Mouse (Mus musculus) midbrain, embryonic 13.5 days (tissue): ENCODE results near the gene Sertad3. TPM values are rescaled to one million over a fixed set of nuclear protein-coding genes. Genes with fewer than 3 reads are reported as not detected.
A peak's percentile ranks its signal among the peaks of the same experiment; 100 is the strongest.

ENCODE experiments used
- ATAC-seq: fragments of 200-750 bp; cut with Nextera tagmentation; 2 replicates; pipeline ENCODE4 v1.8.0; 2017; ENCODE audit warnings: mild to moderate bottlenecking, moderate TSS enrichment, moderate library complexity
- H3K27ac ChIP-seq: fragments of 300-500 bp; sonication (generic); 2 replicates; pipeline ENCODE4 v1.5.1; 2015; ENCODE audit warnings: inconsistent platforms, mild to moderate bottlenecking, moderate library complexity
- H3K27me3 ChIP-seq: fragments of 300-500 bp; sonication (generic); 2 replicates; pipeline ENCODE4 v1.6.1; 2015; ENCODE audit warnings: mild to moderate bottlenecking, inconsistent platforms
- H3K36me3 ChIP-seq: fragments of 300-500 bp; sonication (generic); 2 replicates; pipeline ENCODE4 v1.6.1; 2015; ENCODE audit warnings: mild to moderate bottlenecking, inconsistent platforms
- H3K4me1 ChIP-seq: fragments of 300-500 bp; sonication (generic); replicated peaks from 2 replicates; pipeline ENCODE4 v1.6.1; 2015; ENCODE audit warnings: inconsistent platforms
- H3K4me2 ChIP-seq: fragments of 300-500 bp; sonication (generic); replicated peaks from 2 replicates; pipeline ENCODE4 v1.6.1; 2015; ENCODE audit warnings: moderate library complexity, mild to moderate bottlenecking, inconsistent platforms
- H3K4me3 ChIP-seq: fragments of 300-500 bp; sonication (generic); replicated peaks from 2 replicates; pipeline ENCODE4 v1.5.1; 2015; ENCODE audit warnings: mild to moderate bottlenecking, inconsistent platforms
- H3K9ac ChIP-seq: fragments of 300-500 bp; sonication (generic); replicated peaks from 2 replicates; pipeline ENCODE4 v1.6.1; 2015; ENCODE audit warnings: mild to moderate bottlenecking, inconsistent platforms
- H3K9me3 ChIP-seq: fragments of 300-500 bp; sonication (generic); 2 replicates; pipeline ENCODE4 v1.6.1; 2016; ENCODE audit warnings: mild to moderate bottlenecking, inconsistent platforms
- WGBS: fragments of 180-500 bp; shearing (Covaris S2); methylation state at CpG from one replicate; pipeline ENCODE4 v1.1.7; 2015; 5-methylcytosine and 5-hydroxymethylcytosine counted together
- polyA plus RNA-seq: library from polyadenylated mRNA; unstranded; fragments of >200 nt; fragmentation: Nextera tagmentation; extraction: Ambion mirVana; gene quantifications from 2 replicates; pipeline ENCODE4 v1.2.1, GENCODE M21; 2015

Gene Sertad3
- polyA plus RNA-seq, 1 experiment from 2014 or later, result 12.4 TPM

DNA sequence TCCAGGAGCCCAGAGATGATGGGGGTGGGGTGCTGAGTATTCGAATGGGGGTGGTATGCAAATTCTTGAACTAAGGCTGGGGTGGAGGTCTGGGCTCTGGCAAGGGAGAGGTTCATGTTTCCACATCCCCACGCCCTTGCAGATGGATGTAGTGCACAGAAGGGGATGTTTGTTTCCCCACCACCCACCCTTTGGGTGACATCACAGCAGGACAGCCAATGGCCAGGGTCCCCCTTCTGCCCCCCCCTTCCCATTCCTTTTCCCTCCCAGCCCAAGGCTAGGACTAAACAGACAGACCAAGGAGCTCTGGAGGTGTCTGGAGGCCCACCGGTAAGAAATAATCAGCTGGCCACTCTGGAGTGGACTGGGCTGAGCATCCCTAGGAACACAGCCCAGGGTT lies 25.5 kb downstream of the Sertad3 start, which contains the start of gene Prx:
Prx (plus strand) TSS at position 289 of the 400 bp plus-strand sequence.
- H3K36me3 ChIP-seq, result no peaks in the 10 kb centered on the region
- H3K4me3 ChIP-seq, result no peak within 1 kb of the TSS
- no peaks in the 10 kb centered on the region for H3K9me3 ChIP-seq
- 65% methylated on average over 3 of the region's 3 CpGs for WGBS
- H3K27ac ChIP-seq, result no peak within 1 kb of the TSS
- H3K27me3 ChIP-seq, result no peaks in the 10 kb centered on the region
- no peak within 1 kb of the TSS for H3K9ac ChIP-seq
- no peaks in the 10 kb centered on the region for H3K4me1 ChIP-seq
- no peak for ATAC-seq
- no peak within 1 kb of the TSS for H3K4me2 ChIP-seq

DNA sequence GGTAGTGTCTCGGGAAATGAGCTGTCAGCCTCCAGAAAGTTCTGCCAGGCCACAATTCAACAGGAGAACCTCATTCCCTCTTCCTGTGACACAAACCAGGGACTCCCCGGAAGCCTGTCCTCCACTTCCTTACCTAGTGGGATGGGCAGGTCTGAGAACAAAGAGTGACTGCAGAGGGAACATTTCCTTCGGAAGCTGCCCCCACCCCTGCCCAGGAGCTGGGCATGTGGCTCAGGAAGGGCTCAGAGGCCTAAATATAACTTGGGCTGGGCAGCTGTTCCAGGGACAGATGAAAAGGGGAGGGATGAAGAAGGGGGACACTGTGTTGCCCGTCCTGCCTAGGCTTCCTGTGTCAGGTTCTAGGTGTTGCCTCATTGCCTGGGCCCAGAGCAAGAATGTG lies 28.1 kb downstream of the Sertad3 start:
- H3K4me3 ChIP-seq, result no peak overlapping the region
- no peaks in the 10 kb centered on the region for H3K36me3 ChIP-seq
- 70% methylated on average over 4 of the region's 4 CpGs for WGBS
- H3K9ac ChIP-seq, result no peak overlapping the region
- ATAC-seq, result no peak
- H3K9me3 ChIP-seq, result no peaks in the 10 kb centered on the region
- no peak overlapping the region for H3K4me2 ChIP-seq
- no peak overlapping the region for H3K27ac ChIP-seq
- H3K27me3 ChIP-seq, result no peaks in the 10 kb centered on the region
- H3K4me1 ChIP-seq, result no peaks in the 10 kb centered on the region

DNA sequence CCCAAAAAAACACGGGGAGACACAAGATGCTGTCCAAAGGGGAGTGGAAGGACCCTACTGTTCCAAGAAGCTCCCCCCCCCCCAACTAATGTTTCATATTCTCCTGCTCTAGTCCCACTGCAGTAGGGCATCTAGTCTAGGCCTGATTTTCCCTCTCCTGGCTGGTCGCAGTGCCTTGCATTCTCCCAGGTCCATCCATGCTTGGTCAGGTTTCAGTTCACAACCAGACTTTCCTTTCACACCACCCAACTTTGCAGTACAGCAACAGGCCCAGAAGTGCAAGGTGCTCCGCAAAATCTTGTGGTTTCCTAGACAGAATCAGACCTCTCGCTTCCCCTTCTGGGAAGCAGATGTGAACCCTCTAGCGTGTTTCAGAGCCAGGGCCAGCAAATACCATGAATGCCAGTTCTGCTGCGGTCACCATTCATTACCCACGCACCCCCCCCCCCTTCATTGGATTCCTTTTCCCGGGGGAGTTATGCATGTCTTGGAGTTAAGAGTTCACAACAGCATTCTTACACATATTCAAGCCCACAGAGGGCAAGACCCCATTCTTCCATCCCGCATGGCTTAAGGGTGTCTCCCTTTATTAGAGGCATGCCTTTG lies 33.3 kb downstream of the Sertad3 start:
- H3K4me1 ChIP-seq, result peaks cover 10% of the 10 kb centered on the region; the same call in 1 of the 2 replicates
- no peaks in the 10 kb centered on the region for H3K27me3 ChIP-seq
- no peak for ATAC-seq
- H3K4me3 ChIP-seq, result peak overlapping the region; percentile 55
- no peak overlapping the region for H3K9ac ChIP-seq
- H3K9me3 ChIP-seq, result no peaks in the 10 kb centered on the region
- H3K27ac ChIP-seq, result no peak overlapping the region
- no peaks in the 10 kb centered on the region for H3K36me3 ChIP-seq
- peak overlapping the region; percentile 61 for H3K4me2 ChIP-seq
- WGBS, result 51% methylated on average over 9 of the region's 9 CpGs

DNA sequence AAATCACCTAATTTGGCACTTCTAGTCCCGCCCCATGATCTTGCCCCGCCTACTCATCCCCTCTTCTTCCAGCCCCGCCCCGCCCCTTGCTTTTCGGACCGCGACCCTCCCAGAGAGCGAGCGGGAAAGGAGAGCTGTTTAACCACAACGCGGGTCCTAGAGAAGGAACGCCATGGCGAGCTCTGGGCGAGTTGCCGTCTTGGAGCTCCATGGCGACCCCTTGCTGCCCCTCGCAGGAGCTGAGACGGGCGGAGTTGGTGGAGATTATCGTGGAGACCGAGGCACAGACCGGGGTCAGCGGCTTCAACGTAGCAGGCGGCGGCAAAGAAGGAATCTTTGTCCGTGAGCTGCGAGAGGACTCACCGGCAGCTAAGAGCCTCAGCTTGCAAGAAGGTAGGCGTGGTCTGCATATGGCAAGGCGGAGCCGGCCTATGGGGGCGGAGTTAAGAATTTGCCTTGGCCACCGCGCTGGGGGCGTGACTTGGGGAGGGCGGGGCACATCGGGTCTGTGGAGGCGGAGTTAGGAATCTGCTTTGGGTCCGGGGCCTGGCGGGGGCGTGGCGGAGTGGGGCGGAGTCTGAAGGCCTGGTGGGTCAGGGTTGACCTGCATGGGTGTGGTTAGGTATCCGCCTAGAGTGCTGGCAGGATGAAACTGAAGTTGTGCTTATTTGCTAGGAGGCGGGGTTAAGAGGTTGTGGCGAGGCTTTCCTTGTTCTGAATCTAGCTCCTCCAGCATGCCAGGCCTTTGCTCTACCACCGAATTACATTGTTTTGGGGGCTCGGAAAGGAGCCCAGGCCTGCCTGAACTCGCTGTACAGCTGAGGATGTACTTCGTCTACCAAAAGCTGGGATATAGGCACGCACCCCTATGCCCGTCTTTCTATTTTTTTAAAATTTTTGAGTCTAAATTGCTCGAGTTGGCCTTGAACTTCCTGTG lies 34.4 kb downstream of the Sertad3 start:
- Histone ChIP-seq H3K9me3 (no peaks in the 10 kb centered on the region), H3K9ac (peak overlapping the region; percentile 66), H3K36me3 (no peaks in the 10 kb centered on the region), H3K27me3 (no peaks in the 10 kb centered on the region), H3K4me1 (peaks cover 10% of the 10 kb centered on the region; the same call in 1 of the 2 replicates), H3K4me2 (peak overlapping the region; percentile 61), H3K4me3 (peak overlapping the region; percentile 55), H3K27ac (peak overlapping the region; percentile 94)
- WGBS, result under 1% methylated on average over 54 of the region's 54 CpGs
- ATAC-seq, result peak; percentile 86

DNA sequence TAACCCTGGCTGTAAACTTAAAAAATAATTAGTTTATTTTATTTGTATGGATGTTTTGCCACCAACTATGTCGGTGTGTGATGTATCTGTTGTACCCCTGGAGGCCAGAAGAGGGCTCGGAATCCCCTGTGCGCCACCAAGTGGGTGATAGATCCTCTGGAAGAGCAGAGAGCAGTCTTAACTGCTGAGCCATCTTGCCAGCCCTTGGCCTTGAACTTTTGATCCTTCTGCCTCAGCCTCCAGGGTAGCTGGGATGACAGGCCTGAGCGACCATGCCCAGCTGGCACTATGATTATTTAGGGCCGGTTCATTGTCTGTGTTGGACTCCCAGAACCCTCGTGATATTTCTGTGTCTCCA lies 35.1 kb downstream of the Sertad3 start:
- Histone ChIP-seq H3K4me2 (peak overlapping the region; percentile 61), H3K4me1 (peaks cover 10% of the 10 kb centered on the region; the same call in 1 of the 2 replicates), H3K27me3 (no peaks in the 10 kb centered on the region), H3K27ac (peak overlapping the region; percentile 94), H3K36me3 (no peaks in the 10 kb centered on the region), H3K9me3 (no peaks in the 10 kb centered on the region), H3K4me3 (peak overlapping the region; percentile 55), H3K9ac (no peak overlapping the region)
- ATAC-seq, result peak; percentile 27
- WGBS, result 23% methylated on average over 6 of the region's 6 CpGs

DNA sequence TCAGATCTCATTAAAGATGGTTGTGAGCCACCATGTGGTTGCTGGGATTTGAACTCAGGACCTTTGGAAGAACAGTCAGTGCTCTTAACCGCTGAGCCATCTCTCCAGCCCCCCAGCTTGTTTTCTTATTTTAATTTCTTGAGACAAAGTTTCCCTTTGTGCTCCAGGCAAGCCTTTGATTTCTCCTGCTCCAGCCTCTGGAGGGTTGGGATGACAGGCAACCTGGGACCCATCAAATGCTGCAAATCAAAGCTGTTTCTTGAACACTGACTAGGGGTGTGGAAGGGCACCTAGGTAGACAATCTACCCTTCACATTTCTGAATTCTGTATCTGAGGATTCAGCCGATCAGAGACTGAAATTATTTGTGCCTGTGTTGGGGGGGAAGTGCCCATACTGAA lies 37.2 kb downstream of the Sertad3 start:
- Histone ChIP-seq H3K4me1 (peaks cover 10% of the 10 kb centered on the region; the same call in 1 of the 2 replicates), H3K9me3 (no peaks in the 10 kb centered on the region), H3K9ac (no peak overlapping the region), H3K4me3 (no peak overlapping the region), H3K36me3 (no peaks in the 10 kb centered on the region), H3K4me2 (no peak overlapping the region), H3K27ac (no peak overlapping the region), H3K27me3 (no peaks in the 10 kb centered on the region)
- 84% methylated on average over 2 of the region's 2 CpGs for WGBS
- ATAC-seq, result no peak

DNA sequence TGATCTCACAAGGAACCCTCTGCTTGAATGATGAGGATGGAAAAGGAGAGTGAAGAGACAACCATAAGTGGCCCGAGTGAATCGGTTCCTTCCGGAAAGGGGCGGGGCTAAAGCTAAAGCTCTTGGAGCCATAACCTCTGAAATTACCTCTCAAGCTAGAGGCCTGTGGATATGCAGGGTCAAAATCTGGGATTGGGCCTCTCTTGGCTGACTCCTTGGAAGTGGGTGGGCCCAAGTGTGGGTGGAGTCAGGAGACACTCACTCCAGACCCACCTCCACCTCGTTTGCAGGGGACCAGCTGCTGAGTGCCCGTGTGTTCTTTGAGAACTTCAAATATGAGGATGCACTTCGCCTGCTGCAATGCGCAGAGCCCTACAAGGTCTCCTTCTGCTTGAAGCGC lies 41.4 kb downstream of the Sertad3 start:
- 85% methylated on average over 9 of the region's 9 CpGs for WGBS
- H3K9ac ChIP-seq, result no peak overlapping the region

DNA sequence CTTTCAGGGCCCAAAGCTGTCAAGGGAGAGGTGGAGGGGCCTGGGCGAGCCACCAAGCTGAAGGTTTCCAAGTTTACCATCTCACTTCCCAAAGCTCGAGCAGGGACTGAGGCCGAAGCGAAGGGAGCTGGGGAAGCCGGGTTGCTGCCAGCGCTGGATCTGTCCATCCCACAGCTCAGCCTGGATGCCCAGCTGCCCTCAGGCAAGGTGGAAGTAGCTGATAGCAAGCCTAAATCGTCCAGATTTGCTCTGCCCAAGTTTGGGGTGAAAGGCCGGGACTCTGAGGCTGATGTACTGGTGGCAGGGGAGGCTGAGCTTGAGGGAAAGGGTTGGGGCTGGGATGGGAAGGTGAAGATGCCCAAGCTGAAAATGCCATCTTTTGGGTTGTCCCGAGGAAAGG lies 44.7 kb downstream of the Sertad3 start:
- Histone ChIP-seq H3K9ac (no peak overlapping the region), H3K9me3 (no peaks in the 10 kb centered on the region), H3K27me3 (no peaks in the 10 kb centered on the region), H3K27ac (no peak overlapping the region), H3K4me1 (no peaks in the 10 kb centered on the region), H3K4me3 (no peak overlapping the region), H3K4me2 (no peak overlapping the region), H3K36me3 (no peaks in the 10 kb centered on the region; the same call in 1 of the 2 replicates)
- 86% methylated on average over 9 of the region's 9 CpGs for WGBS
- ATAC-seq, result no peak

More for the DNA sequence above, 41.4 kb downstream of the Sertad3 start:
- H3K4me1 ChIP-seq, result no peaks in the 10 kb centered on the region
- H3K9me3 ChIP-seq, result no peaks in the 10 kb centered on the region
- no peak overlapping the region for H3K4me2 ChIP-seq
- no peaks in the 10 kb centered on the region; the same call in 1 of the 2 replicates for H3K36me3 ChIP-seq
- no peaks in the 10 kb centered on the region for H3K27me3 ChIP-seq
- H3K27ac ChIP-seq, result no peak overlapping the region
- no peak overlapping the region for H3K4me3 ChIP-seq
- no peak for ATAC-seq

DNA sequence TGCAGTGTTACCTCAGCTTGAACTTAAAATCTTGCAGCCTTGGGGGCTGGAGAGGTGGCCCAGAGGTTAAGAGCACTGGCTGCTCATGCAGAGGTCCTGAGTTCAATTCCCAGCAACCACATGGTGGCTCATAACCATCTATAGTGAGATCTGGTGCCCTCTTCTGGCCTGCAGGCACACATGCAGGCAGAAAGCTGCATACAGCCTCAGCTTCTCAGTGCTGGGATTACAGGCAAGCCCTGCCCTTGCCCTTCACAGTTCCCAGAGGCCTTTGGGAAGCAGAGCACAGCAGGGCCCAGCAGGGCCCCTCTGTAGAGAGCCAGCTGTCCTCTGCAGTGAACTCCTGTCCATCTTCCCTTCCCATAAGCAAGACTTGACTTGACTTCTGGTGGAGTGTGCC lies 46.5 kb downstream of the Sertad3 start:
- Histone ChIP-seq H3K4me2 (no peak overlapping the region), H3K9ac (no peak overlapping the region), H3K36me3 (no peaks in the 10 kb centered on the region; the same call in 1 of the 2 replicates), H3K4me1 (no peaks in the 10 kb centered on the region), H3K27ac (no peak overlapping the region), H3K27me3 (no peaks in the 10 kb centered on the region), H3K4me3 (no peak overlapping the region), H3K9me3 (no peaks in the 10 kb centered on the region)
- ATAC-seq, result no peak

DNA sequence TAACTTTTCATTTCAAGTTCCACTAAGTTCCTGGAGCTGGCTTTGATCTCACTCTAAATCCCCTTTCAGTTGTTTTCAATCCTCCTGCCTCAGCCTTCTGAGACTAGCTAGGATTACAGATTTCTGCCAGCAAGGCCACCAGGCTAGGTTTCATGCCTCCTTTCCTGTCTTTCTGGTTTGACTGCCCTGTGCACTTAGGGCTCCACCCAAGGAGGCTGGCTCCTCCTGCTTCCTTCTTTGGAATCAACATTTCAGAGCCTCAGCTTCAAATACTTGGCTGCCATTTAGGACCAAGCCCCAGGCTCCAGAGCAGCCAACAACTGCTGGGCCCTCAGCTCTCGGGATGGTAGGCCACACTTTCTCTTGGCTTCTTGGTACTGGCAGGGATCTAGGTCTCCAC lies 47.0 kb downstream of the Sertad3 start:
- ATAC-seq, result no peak
- H3K9ac ChIP-seq, result no peak overlapping the region
- no peak overlapping the region for H3K27ac ChIP-seq
- 88% methylated on average over 1 of the region's 1 CpGs for WGBS
- H3K9me3 ChIP-seq, result no peaks in the 10 kb centered on the region
- no peak overlapping the region for H3K4me2 ChIP-seq
- H3K4me1 ChIP-seq, result no peaks in the 10 kb centered on the region
- H3K4me3 ChIP-seq, result no peak overlapping the region
- H3K36me3 ChIP-seq, result no peaks in the 10 kb centered on the region; the same call in 1 of the 2 replicates
- H3K27me3 ChIP-seq, result no peaks in the 10 kb centered on the region

DNA sequence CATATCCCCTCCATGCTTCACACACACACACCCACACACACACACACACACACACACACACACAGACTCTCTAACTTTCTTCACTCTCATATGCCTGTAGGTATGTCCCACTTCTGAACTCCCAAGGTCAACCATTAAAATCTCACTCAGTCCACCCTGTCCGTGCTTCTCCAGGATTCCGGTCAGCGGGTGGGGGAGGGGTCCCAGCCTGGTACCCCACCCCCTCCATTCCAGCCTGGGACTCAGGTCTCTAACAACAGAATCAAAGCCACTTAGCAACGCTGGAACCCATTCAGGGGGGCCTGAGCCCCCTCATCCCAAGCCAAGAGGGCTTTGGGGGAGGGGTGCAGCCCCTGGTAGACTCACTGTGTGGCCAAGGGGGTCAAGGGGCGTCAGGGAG lies 49.4 kb downstream of the Sertad3 start, which contains the start of gene Hipk4:
Hipk4 (plus strand) TSS at position 301 of the 400 bp plus-strand sequence.
- no peak within 1 kb of the TSS for H3K4me3 ChIP-seq
- no peaks in the 10 kb centered on the region for H3K4me1 ChIP-seq
- H3K27me3 ChIP-seq, result no peaks in the 10 kb centered on the region
- H3K4me2 ChIP-seq, result no peak within 1 kb of the TSS
- no peak within 1 kb of the TSS for H3K9ac ChIP-seq
- ATAC-seq, result no peak
- no peaks in the 10 kb centered on the region for H3K9me3 ChIP-seq
- WGBS, result 57% methylated on average over 5 of the region's 5 CpGs
- no peak within 1 kb of the TSS for H3K27ac ChIP-seq
- no peaks in the 10 kb centered on the region; the same call in 1 of the 2 replicates for H3K36me3 ChIP-seq

DNA sequence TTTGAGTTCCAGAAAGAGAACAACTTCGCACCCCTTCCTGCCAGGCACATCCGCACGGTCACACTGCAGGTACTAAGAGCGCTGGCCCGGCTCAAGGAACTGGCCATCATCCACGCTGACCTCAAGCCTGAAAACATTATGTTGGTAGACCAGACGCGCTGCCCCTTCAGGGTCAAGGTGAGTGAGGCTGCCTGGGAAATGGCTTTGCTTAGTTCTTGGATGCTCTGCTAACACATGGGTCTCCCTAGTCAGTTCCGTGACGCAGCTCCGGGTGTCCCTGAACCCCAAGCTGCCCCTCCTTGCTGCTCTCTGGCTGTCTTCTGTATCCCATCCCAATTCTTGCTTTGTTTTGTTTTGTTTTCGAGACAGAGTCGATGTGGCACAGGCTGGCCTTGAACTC lies 50.2 kb downstream of the Sertad3 start:
- no peak for ATAC-seq
- Histone ChIP-seq H3K36me3 (peaks cover under 1% of the 10 kb centered on the region; the same call in 1 of the 2 replicates), H3K4me2 (no peak overlapping the region), H3K4me3 (no peak overlapping the region), H3K27ac (no peak overlapping the region), H3K27me3 (no peaks in the 10 kb centered on the region), H3K4me1 (no peaks in the 10 kb centered on the region), H3K9ac (no peak overlapping the region), H3K9me3 (no peaks in the 10 kb centered on the region)
- 95% methylated on average over 13 of the region's 13 CpGs for WGBS
